Mouse (Mus musculus) gastrocnemius, adult 18-20 months (tissue): Measurements from ENCODE around the gene Ctla4. TPM values are rescaled to one million over a fixed set of nuclear protein-coding genes. Genes with fewer than 3 reads are reported as not detected.

Experiments used
- DNase-seq: peaks from one replicate; pipeline ENCODE4 v3.0.0; 2021; ENCODE audit warnings: low spot score
- total RNA-seq, 2 experiments: library from RNA; stranded (reverse); gene quantifications; 2 replicates each; pipeline ENCODE4 v1.2.3; 2021

Gene Ctla4
- total RNA-seq, 2 experiments from 2014 or later: 0.25 TPM; not detected in 1

GRCm38 (mm10) chr1:60960451-60960850 is 73.7 kb downstream of the Ctla4 start:
- DNase-seq: peak; percentile 51

- peak; percentile 71 for DNase-seq
These were observed 74.3 kb downstream of the Ctla4 start for GRCm38 (mm10) chr1:60961080-60961479.

GRCm38 (mm10) chr1:60962095-60962494 is 75.3 kb downstream of the Ctla4 start:
- no peak for DNase-seq

Other genes with a start within 250 kb of the Ctla4 start
- 1 to 10 TPM; 2.2 to 2.9 TPM for gene Cd28, start 170.2 kb upstream of the Ctla4 start, total RNA-seq
- gene Icos, start 90.9 kb downstream of the Ctla4 start, total RNA-seq: not detected